Mouse (Mus musculus) frontal cortex, postnatal 14 days (tissue): ENCODE data around the gene F13b.

Source experiments
- DNase-seq, 2 experiments: peaks; one replicate each; pipeline ENCODE4 v3.0.0; 2022; ENCODE audit warnings: low spot score in 2 of 2

The F13b gene

GRCm38 (mm10) chr1:139501258-139501752 lies at the start of gene F13b:
F13b (plus strand) TSS chr1:139501702.
- no peak for DNase-seq

GRCm38 (mm10) chr1:139454340-139455225 lies 46.9 kb upstream of the F13b start, which contains the start of gene Aspm:
Aspm (plus strand) TSS chr1:139454772.
- peak; percentile 82 to 87 for DNase-seq

DNA sequence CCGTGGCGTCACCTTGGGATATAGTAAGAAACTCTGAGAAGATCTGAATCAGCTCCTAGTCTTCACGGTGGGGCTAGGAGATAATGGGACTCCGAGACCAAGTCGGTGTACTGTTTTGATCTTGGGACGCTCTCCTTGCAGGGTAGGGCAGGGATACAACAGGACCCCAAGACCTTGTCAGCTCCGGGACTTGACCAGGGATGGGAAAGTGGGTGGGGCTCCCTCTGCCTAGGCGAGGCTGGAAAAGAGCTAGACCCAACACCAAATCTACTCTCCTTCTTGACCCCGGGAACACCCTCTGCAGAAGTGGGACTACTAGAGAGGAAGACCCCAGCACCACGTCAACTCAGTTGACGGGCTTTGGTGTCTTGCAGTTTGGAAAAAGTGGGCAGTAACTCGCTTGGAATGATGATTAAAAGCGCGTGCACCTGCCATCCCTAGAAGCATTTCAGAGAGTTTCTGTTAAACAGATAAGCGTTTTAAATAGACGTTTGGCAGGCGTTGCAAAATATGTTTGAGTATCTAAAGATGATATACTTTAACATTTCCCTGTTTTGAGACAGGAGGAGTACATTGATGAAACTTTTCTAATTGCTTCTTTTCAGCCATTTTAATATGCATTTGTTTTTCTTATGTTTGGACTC lies 46.2 kb upstream of the F13b start:
- DNase-seq, result no peak

DNA sequence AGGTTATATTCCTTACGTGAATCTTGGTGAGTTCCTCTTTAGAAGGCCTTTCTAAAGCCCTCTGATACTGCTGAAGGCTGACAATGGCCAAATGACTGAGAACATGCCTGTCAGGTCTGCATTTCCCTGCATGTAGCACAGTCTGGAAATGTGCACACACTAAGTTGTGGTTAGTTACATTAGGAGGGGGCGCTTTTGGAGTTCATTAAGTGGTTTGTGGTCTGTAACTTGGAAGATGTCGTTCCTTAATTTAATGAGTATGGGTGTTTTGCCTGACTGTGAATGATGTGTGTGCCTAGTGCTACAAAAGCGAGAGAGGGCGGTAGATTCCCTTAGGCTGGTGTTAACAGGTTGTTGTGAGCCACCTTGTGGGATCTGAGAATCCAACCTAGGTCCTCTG lies 40.7 kb upstream of the F13b start:
- DNase-seq, result no peak

DNA sequence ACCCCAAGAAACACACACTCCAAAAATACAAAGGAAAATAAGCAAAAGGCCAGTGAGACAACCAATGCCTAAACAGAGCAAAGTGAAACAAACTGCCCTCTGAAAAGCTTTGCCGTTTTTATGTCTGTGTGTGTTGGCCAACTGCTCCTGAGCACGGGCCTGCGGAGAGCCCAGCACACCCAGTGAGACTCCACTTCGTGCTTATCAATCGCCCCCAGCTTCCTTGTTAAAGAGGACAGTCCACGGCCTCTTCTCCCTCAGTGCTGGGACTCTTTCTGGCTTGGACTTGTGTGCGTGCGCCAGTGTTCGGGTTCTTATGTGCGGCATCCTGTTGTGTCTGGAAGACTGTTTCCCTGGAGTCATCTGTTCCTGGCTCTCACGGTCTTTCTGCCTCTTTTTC lies 35.6 kb upstream of the F13b start:
- no peak for DNase-seq

- DNase-seq, result no peak
These were observed 22.6 kb upstream of the F13b start for GRCm38 (mm10) chr1:139478898-139479297.

- DNase-seq, result no peak
These were observed 21.3 kb upstream of the F13b start for GRCm38 (mm10) chr1:139480246-139480645.

GRCm38 (mm10) chr1:139481146-139481545 lies 20.4 kb upstream of the F13b start:
- no peak for DNase-seq

DNA sequence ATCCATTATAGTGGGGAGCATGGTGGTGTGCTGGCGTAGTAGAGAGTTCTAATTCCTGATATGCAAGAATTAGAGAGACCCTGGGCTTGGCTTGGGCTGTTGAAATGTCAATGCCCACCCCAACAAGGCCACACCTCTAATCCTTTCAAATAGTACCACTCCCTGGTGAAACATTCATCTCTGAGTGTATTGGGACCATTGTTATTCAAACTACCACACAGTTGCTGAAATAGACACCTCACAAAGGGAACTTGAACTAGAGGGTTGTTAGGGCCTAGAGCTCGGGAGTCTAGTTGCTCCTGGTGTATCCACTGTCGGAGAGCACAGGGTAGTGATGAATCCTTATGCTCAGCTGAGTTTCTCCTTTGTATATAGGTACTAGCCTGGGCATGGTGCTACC lies 6.9 kb upstream of the F13b start:
- DNase-seq, result no peak

DNA sequence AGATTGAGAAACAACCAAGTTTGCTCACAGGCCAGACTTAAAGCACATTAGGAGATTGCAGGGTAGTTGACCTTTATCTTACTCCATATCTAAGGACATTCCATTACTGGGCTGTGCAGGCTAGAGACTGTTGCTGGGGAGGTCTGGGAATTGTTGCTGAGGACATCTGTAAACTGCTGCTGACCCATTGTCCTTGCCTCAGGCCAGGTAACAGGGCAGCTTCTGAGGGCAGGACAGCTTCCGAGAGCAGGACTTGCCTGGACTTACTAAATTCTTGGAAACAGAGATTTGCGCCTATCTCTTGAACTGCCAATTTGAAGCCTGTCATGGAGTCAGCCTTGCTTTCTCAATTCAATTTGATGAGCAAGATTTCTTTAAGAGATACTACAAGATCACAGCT lies 6.1 kb upstream of the F13b start:
- DNase-seq, result no peak

DNA sequence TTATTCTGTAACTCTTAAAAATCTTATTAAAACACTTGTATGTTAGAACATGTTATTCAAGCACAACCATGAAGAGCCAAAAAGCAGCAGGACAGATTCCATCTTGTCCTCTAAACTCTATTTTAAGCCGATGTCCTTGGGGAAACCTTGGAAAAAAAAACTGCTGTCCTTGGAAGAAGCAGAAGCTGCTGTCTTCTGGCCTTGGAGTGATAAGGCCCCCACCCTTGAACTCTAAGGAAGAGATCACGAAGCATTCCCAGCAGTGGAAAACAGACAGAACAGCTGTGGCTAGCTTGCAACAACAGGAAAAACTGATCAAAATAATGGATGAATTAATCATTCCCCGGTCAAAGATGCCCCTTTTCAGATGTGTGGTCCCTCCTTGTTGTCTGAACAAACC lies 5.3 kb upstream of the F13b start:
- DNase-seq, result no peak

GRCm38 (mm10) chr1:139499751-139500150 lies 1.8 kb upstream of the F13b start:
- DNase-seq, result no peak

GRCm38 (mm10) chr1:139514556-139514955 lies 13.1 kb downstream of the F13b start:
- DNase-seq, result no peak

- no peak for DNase-seq
These were observed 47.0 kb downstream of the F13b start for GRCm38 (mm10) chr1:139548536-139548935.

DNA sequence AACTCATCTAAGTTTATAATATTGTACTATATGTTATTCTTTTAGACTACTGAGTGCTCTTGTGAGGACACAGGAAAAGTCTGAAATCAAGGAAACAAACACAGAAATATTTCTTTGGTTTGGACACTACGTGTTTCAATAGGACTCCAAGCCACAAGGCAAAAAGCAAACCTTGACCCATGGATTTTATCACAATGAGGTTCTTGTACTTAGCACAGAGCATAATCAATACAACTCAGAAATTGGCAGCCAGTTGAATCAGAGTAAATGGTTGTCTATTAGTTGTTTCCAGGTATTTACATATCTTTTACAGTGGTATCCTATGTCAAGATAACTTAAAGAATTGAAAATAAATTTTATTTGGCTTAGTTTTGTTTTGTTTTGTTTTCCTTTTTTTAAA lies 49.8 kb downstream of the F13b start:
- DNase-seq, result no peak

GRCm38 (mm10) chr1:139560024-139560423 lies 58.5 kb downstream of the F13b start, which contains the start of gene Cfhr1:
Cfhr1 (minus strand) TSS chr1:139560272.
- no peak for DNase-seq
